Mouse (Mus musculus): Measurements from ENCODE around the gene Zfp451. TPM values are rescaled to one million over a fixed set of nuclear protein-coding genes. Genes with fewer than 3 reads are reported as not detected.

Gene Zfp451
- polyA plus RNA-seq, 1 experiment from 2014 or later, result 28.5 TPM

DNA sequence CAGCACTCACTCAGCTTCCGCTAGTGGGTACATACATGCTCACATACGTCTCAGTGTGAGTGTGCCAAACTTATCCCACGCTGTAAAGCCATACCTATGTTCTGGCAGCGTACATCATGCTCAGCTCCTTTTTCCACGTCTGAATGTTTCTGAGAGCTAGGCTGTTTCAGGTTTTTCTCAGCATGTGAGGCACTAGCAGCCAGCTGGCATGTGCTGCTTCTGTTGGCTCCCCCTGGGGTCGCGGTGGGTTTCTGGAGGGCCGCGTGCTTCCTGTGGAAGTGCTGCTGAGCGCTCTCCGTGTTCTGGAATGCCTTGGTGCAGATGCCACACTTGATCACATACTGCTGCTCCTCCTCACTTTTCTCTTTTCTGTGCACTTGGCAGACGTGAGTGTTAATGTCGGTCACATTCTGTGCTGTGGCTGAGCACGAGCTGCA, 38.2 kb downstream of the Zfp451 start:
- no peaks in the 10 kb centered on the region for H3K4me1 ChIP-seq
- no peaks in the 10 kb centered on the region for H3K27me3 ChIP-seq
- H3K36me3 ChIP-seq, result peaks cover 51% of the 10 kb centered on the region
- no peak overlapping the region for H3K27ac ChIP-seq
- H3K9me3 ChIP-seq, result no peaks in the 10 kb centered on the region
- ATAC-seq (ENCODE audit: insufficient number of reproducible peaks, insufficient read depth, low FRiP score, low TSS enrichment, low read depth), result no peak
- H3K4me3 ChIP-seq, result no peak overlapping the region
- H3K4me2 ChIP-seq, result no peak overlapping the region
- WGBS, result 78% methylated on average over 14 of the region's 14 CpGs
- no peak overlapping the region for H3K9ac ChIP-seq

DNA sequence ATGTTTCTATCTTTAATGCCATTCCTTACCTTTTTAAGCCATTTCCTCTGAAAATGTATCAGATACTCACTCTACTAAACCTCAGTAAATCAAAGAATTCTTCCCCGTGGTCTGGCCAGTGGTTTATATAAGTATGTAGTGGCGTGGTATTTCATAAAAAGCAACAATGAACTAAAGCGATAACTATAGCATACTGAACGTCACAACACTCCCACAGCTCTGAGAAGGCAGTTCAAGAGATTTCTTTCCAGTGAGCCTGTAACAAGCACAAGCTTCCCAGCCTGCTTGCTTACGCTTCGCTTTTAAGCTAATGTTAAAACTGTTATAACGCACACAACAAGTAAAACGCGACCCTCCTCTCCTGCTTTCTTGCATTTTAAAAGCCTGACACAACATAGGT, 42.3 kb downstream of the Zfp451 start:
- peaks cover 66% of the 10 kb centered on the region for H3K36me3 ChIP-seq
- no peaks in the 10 kb centered on the region for H3K4me1 ChIP-seq
- 88% methylated on average over 9 of the region's 9 CpGs for WGBS

DNA sequence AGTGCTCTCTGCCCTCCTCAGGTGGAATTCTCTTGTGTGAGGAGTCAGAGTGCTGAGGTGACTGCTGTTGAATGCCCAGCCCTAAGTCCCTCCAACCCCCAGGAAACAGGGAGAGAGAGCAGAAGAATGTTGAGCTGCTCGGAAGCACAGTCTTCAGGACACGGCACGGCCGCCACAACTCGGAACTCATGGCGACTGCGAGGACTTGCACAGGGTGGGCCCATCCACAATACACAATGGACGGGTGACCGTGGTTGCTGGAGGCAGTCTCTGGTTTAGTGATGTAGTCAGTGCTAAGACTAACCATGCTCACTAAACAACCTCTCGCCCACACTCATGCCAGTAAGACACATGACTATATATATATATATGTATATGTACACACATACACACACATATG, 42.8 kb downstream of the Zfp451 start:
- Histone ChIP-seq H3K9me3 (no peaks in the 10 kb centered on the region), H3K36me3 (peaks cover 65% of the 10 kb centered on the region), H3K27ac (no peak overlapping the region), H3K27me3 (no peaks in the 10 kb centered on the region), H3K4me2 (no peak overlapping the region), H3K4me3 (no peak overlapping the region), H3K9ac (no peak overlapping the region), H3K4me1 (no peaks in the 10 kb centered on the region)
- ATAC-seq (ENCODE audit: insufficient number of reproducible peaks, insufficient read depth, low FRiP score, low TSS enrichment, low read depth), result no peak
- WGBS, result 91% methylated on average over 10 of the region's 10 CpGs

More for the DNA sequence above, 42.3 kb downstream of the Zfp451 start:
- Histone ChIP-seq H3K4me2 (no peak overlapping the region), H3K9me3 (no peaks in the 10 kb centered on the region), H3K27ac (no peak overlapping the region), H3K4me3 (no peak overlapping the region), H3K27me3 (no peaks in the 10 kb centered on the region), H3K9ac (no peak overlapping the region)
- ATAC-seq (ENCODE audit: insufficient number of reproducible peaks, insufficient read depth, low FRiP score, low TSS enrichment, low read depth), result no peak

DNA sequence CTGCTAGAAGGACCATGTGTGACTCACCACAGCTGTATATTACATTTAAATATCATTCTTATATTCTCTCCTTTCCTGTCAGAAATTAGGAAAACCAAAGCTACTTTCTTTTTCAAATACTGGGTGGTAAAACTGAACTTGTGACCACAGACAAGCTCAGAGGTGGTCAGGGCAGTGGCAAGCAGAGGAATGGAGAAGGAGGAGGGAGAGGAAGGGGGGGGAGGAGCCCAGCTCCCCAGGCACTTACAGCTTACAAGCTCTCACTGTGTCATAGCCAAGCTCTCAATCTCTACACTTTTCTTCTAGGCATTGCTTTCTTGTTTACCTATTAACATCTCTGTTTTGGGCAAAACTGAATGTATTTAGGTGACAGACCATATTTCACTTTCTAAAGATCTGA, 45.6 kb downstream of the Zfp451 start:
- H3K36me3 ChIP-seq, result peaks cover 63% of the 10 kb centered on the region
- ATAC-seq (ENCODE audit: insufficient number of reproducible peaks, insufficient read depth, low FRiP score, low TSS enrichment, low read depth), result no peak
- H3K9me3 ChIP-seq, result no peaks in the 10 kb centered on the region

GRCm38 (mm10) chr1:33768091-33768787, 46.2 kb downstream of the Zfp451 start:
- no peaks in the 10 kb centered on the region for H3K27me3 ChIP-seq
- no peak overlapping the region for H3K4me2 ChIP-seq
- H3K36me3 ChIP-seq, result peaks cover 63% of the 10 kb centered on the region
- WGBS, result 83% methylated on average over 1 of the region's 1 CpGs
- H3K9ac ChIP-seq, result no peak overlapping the region
- no peak overlapping the region for H3K4me3 ChIP-seq
- no peaks in the 10 kb centered on the region for H3K9me3 ChIP-seq
- peaks cover 5% of the 10 kb centered on the region; the same call in 1 of the 2 replicates for H3K4me1 ChIP-seq
- no peak for ATAC-seq (ENCODE audit: insufficient number of reproducible peaks, insufficient read depth, low FRiP score, low TSS enrichment, low read depth)
- H3K27ac ChIP-seq, result no peak overlapping the region

More for the DNA sequence above, 45.6 kb downstream of the Zfp451 start:
- Histone ChIP-seq H3K9ac (no peak overlapping the region), H3K4me2 (no peak overlapping the region), H3K27me3 (no peaks in the 10 kb centered on the region), H3K4me1 (peaks cover 5% of the 10 kb centered on the region; the same call in 1 of the 2 replicates), H3K4me3 (no peak overlapping the region), H3K27ac (no peak overlapping the region)

DNA sequence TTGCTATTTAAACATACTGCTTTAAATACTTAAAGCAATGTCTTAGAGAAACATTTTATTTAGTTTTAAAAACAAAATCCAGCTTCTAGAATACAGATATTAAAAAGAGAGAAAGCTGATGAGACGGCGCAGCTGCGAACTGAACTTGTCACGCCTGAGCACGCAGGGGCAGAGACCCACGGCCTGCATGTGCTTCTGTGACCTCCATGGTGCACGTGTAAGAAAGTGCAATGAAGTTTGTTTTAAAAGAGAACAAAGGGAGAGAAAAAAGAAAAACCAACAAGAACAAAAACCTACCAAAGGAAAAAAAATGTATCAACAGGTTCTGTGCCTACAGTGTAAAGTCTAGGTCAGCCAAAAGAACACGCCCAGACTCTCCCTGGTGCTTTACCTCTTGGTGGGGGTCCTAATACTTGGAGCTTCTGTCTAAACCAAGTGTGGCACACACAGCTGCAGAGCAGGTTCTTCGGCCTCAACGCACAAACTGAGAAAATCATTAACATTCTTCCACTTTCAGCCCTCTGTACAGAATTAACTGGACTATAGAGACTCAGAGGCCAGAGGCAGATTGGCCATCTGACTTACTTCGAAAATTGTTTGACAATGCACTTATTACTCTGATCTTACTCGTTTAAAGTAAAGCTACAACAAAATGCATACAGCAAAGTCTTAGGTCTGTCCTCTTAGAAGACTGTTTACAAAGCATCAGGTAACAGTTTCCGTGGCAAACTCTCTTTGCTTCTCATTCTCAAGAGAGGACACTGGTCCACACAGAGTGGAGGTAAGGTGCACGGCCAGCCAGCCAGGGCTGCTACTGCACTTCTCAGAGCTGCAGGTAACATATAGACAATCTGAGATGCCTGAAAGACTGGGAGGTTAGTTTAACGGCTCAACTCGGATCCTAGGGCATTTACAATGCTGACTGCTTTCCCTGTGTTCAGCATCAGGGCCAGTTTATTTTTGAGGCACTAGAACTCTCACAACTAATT, 47.6 kb downstream of the Zfp451 start:
- no peak overlapping the region for H3K4me2 ChIP-seq
- 73% methylated on average over 16 of the region's 16 CpGs for WGBS

GRCm38 (mm10) chr1:33765468-33766080, 48.8 kb downstream of the Zfp451 start:
- no peak overlapping the region for H3K4me2 ChIP-seq
- no peak overlapping the region for H3K27ac ChIP-seq
- WGBS, result 85% methylated on average over 11 of the region's 11 CpGs
- H3K4me1 ChIP-seq, result peaks cover 5% of the 10 kb centered on the region; the same call in 1 of the 2 replicates
- peaks cover 46% of the 10 kb centered on the region for H3K36me3 ChIP-seq
- H3K4me3 ChIP-seq, result no peak overlapping the region
- H3K27me3 ChIP-seq, result no peaks in the 10 kb centered on the region
- no peak for ATAC-seq (ENCODE audit: insufficient number of reproducible peaks, insufficient read depth, low FRiP score, low TSS enrichment, low read depth)
- no peaks in the 10 kb centered on the region for H3K9me3 ChIP-seq
- no peak overlapping the region for H3K9ac ChIP-seq

More for the DNA sequence above, 47.6 kb downstream of the Zfp451 start:
- Histone ChIP-seq H3K9me3 (no peaks in the 10 kb centered on the region), H3K9ac (no peak overlapping the region), H3K27ac (no peak overlapping the region), H3K4me3 (no peak overlapping the region), H3K27me3 (no peaks in the 10 kb centered on the region), H3K4me1 (peaks cover 5% of the 10 kb centered on the region; the same call in 1 of the 2 replicates), H3K36me3 (peaks cover 55% of the 10 kb centered on the region)
- no peak for ATAC-seq (ENCODE audit: insufficient number of reproducible peaks, insufficient read depth, low FRiP score, low TSS enrichment, low read depth)

GRCm38 (mm10) chr1:33763826-33764225, 50.6 kb downstream of the Zfp451 start:
- no peak overlapping the region for H3K27ac ChIP-seq
- H3K27me3 ChIP-seq, result no peaks in the 10 kb centered on the region
- ATAC-seq (ENCODE audit: insufficient number of reproducible peaks, insufficient read depth, low FRiP score, low TSS enrichment, low read depth), result no peak
- peaks cover 37% of the 10 kb centered on the region for H3K36me3 ChIP-seq
- 34% methylated on average over 2 of the region's 2 CpGs for WGBS
- no peak overlapping the region for H3K4me2 ChIP-seq
- H3K4me3 ChIP-seq, result no peak overlapping the region
- no peak overlapping the region for H3K9ac ChIP-seq
- peaks cover 5% of the 10 kb centered on the region; the same call in 1 of the 2 replicates for H3K4me1 ChIP-seq
- H3K9me3 ChIP-seq, result no peaks in the 10 kb centered on the region

DNA sequence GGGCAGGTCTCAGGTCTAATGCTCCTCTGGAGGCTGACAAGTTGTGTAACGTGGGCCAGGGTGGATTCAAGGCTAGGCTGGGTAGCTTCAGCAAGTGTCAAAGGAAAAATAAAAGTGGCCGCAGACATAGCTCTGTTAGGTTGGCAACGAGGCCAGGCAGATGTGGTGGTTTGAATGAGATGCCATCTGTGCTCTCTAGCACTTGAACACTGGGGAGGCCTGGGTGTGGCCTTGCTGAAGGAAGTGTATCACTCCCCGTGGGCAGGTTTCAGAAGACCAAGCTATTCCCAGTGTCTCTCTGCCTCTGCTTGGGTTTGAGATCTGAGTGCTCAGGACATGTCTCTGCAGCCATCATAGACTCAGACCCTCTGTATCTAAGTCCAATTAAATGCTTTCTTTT, 55.9 kb downstream of the Zfp451 start:
- Histone ChIP-seq H3K4me2 (peak overlapping the region; percentile 91; the same call in 1 of the 2 replicates), H3K4me3 (no peak overlapping the region), H3K36me3 (peaks cover 14% of the 10 kb centered on the region), H3K27me3 (no peaks in the 10 kb centered on the region), H3K9ac (no peak overlapping the region), H3K27ac (no peak overlapping the region), H3K9me3 (no peaks in the 10 kb centered on the region), H3K4me1 (peaks cover 21% of the 10 kb centered on the region)
- ATAC-seq (ENCODE audit: insufficient number of reproducible peaks, insufficient read depth, low FRiP score, low TSS enrichment, low read depth), result no peak
- WGBS, result 49% methylated on average over 4 of the region's 4 CpGs

DNA sequence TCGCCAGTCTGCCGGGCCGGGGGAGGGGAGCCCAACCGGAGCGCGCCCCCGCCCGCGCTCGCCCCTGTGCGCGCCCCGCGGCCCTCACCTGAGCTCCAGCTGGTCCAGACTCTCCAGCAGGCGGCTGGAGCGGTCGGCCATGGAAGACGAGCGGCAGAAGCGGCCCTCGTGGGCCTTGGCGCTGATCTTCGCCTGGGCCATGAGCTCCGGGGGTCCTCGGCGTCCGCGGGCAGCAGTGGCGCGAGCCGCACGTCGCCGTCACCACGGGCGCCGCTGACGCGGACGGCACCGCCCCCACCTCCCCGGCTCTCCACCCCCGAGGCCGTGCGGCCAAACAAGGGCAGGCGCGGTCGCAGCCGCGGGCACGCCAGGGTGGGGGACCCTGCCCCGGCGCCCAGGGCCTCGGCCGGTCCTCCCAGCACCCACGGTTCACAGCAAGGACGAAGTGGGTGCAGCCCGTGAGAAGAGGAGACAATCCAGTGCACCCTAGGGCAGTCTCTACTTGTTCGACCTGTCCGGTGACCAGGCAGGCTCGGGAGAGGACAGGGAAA, 56.8 kb downstream of the Zfp451 start, which contains the start of gene Bag2:
Bag2 (minus strand) TSS at position 305 of the 551 bp plus-strand sequence.
- peak within 1 kb of the TSS; percentile 28; the same call in 1 of the 2 replicates for H3K27ac ChIP-seq
- peak within 1 kb of the TSS; percentile 91 for H3K4me2 ChIP-seq
- whole genome bisulfite sequencing, result under 1% methylated on average over 47 of the region's 61 CpGs
- H3K36me3 ChIP-seq, result peaks cover 10% of the 10 kb centered on the region
- peak; percentile 70 for ATAC-seq (ENCODE audit: insufficient number of reproducible peaks, insufficient read depth, low FRiP score, low TSS enrichment, low read depth)
- H3K9me3 ChIP-seq, result no peaks in the 10 kb centered on the region
- no peaks in the 10 kb centered on the region for H3K27me3 ChIP-seq
- peaks cover 21% of the 10 kb centered on the region for H3K4me1 ChIP-seq
- H3K9ac ChIP-seq, result peak within 1 kb of the TSS; percentile 80
- peak within 1 kb of the TSS; percentile 76 for H3K4me3 ChIP-seq

DNA sequence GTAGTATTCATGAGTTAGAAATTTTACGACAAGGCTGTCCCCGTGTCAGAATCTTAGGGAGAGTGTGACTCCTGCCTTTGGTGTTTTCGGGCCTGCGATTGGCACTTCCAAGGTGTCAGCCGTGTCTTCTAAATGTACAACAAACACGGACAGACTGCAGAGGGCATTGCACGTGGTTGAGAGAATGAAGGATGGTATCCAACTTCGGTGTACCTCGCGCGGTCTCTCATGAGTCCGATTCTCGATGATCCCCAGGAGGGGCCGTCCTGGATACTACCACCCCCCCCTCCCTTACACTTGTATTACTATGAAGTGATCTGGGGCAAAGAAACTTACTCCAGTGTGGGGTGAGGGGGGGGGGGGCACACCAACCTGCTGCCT, 57.4 kb downstream of the Zfp451 start:
- Histone ChIP-seq H3K4me2 (peak overlapping the region; percentile 91), H3K9ac (peak overlapping the region; percentile 80), H3K4me3 (peak overlapping the region; percentile 76), H3K36me3 (peaks cover 10% of the 10 kb centered on the region), H3K27ac (no peak overlapping the region), H3K4me1 (peaks cover 21% of the 10 kb centered on the region), H3K9me3 (no peaks in the 10 kb centered on the region), H3K27me3 (no peaks in the 10 kb centered on the region)
- WGBS, result 8% methylated on average over 14 of the region's 14 CpGs
- ATAC-seq (ENCODE audit: insufficient number of reproducible peaks, insufficient read depth, low FRiP score, low TSS enrichment, low read depth), result 0 out of 2 replicates have a peak, but pooled peaks have one; percentile 10

Data from embryonic facial prominence, embryonic 13.5 days (tissue).